Mouse (Mus musculus): ENCODE data around the gene Pimreg.

DNA sequence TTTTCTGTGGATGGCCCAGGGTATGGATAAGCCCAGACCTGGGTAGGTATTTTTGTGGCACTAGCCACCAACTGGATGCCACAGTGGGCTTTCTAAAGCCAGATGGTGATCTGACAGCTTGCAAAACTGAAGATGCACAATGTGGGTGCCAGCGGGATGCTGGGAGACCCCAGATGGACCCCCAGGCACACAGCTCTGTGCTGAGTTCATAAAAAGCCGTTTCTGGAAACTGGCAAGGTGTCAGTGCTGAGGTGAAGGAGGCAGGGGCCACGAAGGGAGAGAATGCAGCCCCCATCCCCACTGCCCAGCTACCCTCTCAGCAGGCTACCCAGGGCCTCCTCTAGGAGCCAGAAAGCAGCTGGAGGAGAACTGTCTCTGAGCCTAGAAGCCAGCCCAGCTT lies 15.3 kb downstream of the Pimreg start:
- TF ChIP-seq CTCF (IDR thresholded peaks at IDR 0.05; ENCODE audit: extremely low read depth, insufficient read depth, low read length) (no peak), POLR2A (IDR thresholded peaks at IDR 0.05; ENCODE audit: extremely low read depth, insufficient read depth, low read length) (no peak)
